Mouse (Mus musculus) stomach, postnatal 0 days (tissue): ENCODE results near the gene Wee2. TPM values are rescaled to one million over a fixed set of nuclear protein-coding genes. Genes with fewer than 3 reads are reported as not detected.

Experiments used
- ATAC-seq: fragments of 200-750 bp; cut with Nextera tagmentation; 2 replicates; pipeline ENCODE4 v1.8.0; 2017; ENCODE audit not compliant: low FRiP score, low TSS enrichment
- DNase-seq: peaks from one replicate; pipeline ENCODE4 v3.0.0-alpha.2; 2016; ENCODE audit warnings: low spot score
- H3K27ac ChIP-seq: fragments of 300-500 bp; sonication (generic); replicated peaks from 2 replicates; pipeline ENCODE4 v1.5.1; 2014; ENCODE audit warnings: mild to moderate bottlenecking, control low read depth
- H3K27me3 ChIP-seq: fragments of 300-500 bp; sonication (generic); 2 replicates; pipeline ENCODE4 v1.6.1; 2014; ENCODE audit warnings: low read length; ENCODE audit not compliant: control insufficient read depth, insufficient read depth
- H3K36me3 ChIP-seq: fragments of 300-500 bp; sonication (generic); 2 replicates; pipeline ENCODE4 v1.6.1; 2014; ENCODE audit warnings: low read length, mixed read lengths; ENCODE audit not compliant: control insufficient read depth, insufficient read depth
- H3K4me1 ChIP-seq: fragments of 300-500 bp; sonication (generic); replicated peaks from 2 replicates; pipeline ENCODE4 v1.6.1; 2014; ENCODE audit warnings: antibody characterized with exemption; ENCODE audit not compliant: control insufficient read depth, insufficient read depth
- H3K4me2 ChIP-seq: fragments of 300-500 bp; sonication (generic); replicated peaks from 2 replicates; pipeline ENCODE4 v1.6.1; 2014; ENCODE audit warnings: low read depth, mild to moderate bottlenecking, control low read depth, moderate library complexity
- H3K4me3 ChIP-seq: fragments of 300-500 bp; sonication (generic); 2 replicates; pipeline ENCODE4 v1.5.1; 2014; ENCODE audit warnings: low read depth, low read length, control low read depth
- H3K9ac ChIP-seq: fragments of 300-500 bp; sonication (generic); 2 replicates; pipeline ENCODE4 v1.6.1; 2014; ENCODE audit warnings: mild to moderate bottlenecking, low read length, control low read depth, mixed read lengths
- H3K9me3 ChIP-seq: fragments of 300-500 bp; sonication (generic); 2 replicates; pipeline ENCODE4 v1.6.1; 2016; ENCODE audit warnings: low read length; ENCODE audit not compliant: control insufficient read depth
- CTCF ChIP-seq: IDR thresholded peaks from 2 replicates; pipeline ENCODE4 v1.5.1; 2016; ENCODE audit warnings: antibody characterized with exemption, low read depth, mild to moderate bottlenecking, moderate library complexity
- EP300 ChIP-seq: optimal IDR thresholded peaks from 2 replicates; pipeline ENCODE3; 2016; ENCODE audit warnings: antibody characterized with exemption
- WGBS: fragments of 180-500 bp; shearing (Covaris S2); extraction: QIAGEN DNeasy Blood & Tissue Kit; methylation state at CpG from one replicate; pipeline ENCODE4 v1.1.7; 2014; 5-methylcytosine and 5-hydroxymethylcytosine counted together
- polyA plus RNA-seq: library from polyadenylated mRNA; unstranded; fragments of >200 nt; fragmentation: Nextera tagmentation; extraction: Ambion mirVana; gene quantifications from 2 replicates; pipeline ENCODE4 v1.2.1, GENCODE M21; 2015

Gene Wee2
- polyA plus RNA-seq, 1 experiment from 2014 or later, result not detected

GRCm38 (mm10) chr6:40431812-40432211, 7.1 kb upstream of the Wee2 start:
- Histone ChIP-seq H3K9ac (no peak overlapping the region), H3K4me1 (no peaks in the 10 kb centered on the region), H3K27me3 (no peaks in the 10 kb centered on the region), H3K4me3 (no peak overlapping the region), H3K4me2 (no peak overlapping the region), H3K9me3 (no peaks in the 10 kb centered on the region), H3K27ac (no peak overlapping the region), H3K36me3 (no peaks in the 10 kb centered on the region)
- TF ChIP-seq EP300, result no peak
- no peak for TF ChIP-seq CTCF
- no peak for ATAC-seq
- DNase-seq, result no peak

DNA sequence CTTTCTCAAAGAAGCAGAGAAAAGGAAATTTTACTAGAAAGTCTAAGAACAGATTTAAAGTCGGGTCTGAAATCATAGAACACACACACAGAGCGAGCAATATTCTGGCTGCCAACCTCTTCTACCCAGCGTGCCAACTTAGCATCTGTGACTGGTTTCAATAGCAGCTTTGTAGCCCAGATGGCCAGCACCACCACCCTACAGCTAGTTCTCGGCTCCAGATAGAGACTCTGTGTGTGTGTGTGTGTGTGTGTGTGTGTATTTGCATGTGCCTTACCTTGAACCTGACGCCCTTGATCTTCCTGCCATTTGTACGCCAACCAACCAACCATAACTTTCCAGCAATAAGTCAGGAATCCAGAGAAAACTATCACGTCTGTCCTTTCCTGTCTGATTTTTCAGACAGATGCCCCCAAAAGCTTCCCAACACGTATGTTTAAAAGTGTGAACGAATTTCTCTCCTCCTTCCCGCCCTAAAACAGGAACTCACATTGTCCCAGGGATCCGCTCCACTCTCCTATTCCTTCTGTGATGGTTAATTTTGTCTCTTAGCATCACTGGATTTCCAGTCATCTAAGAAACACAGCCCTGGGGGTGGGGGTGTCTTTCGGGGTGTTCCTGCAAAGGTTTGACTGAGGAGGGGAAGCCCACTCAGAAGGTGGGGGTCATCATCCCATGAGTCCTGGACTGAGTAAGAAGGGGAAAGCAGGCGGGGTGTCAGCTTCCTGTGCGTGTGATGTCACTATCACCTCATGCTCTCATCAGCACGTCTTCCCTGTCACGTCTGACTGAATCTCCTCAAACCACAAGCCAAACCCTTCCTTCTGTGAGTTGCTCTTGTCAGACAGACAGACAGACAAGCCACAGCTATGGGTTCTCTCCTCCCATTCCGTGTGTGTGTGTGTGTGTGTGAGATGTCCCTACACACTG, 6.3 kb upstream of the Wee2 start:
- Histone ChIP-seq H3K4me2 (no peak overlapping the region), H3K4me3 (no peak overlapping the region), H3K9ac (no peak overlapping the region), H3K27me3 (no peaks in the 10 kb centered on the region), H3K4me1 (no peaks in the 10 kb centered on the region), H3K27ac (no peak overlapping the region), H3K36me3 (no peaks in the 10 kb centered on the region), H3K9me3 (no peaks in the 10 kb centered on the region)
- DNase-seq (no peak), ATAC-seq (no peak)
- TF ChIP-seq EP300 (no peak), CTCF (no peak)
- 86% methylated on average over 17 of the region's 17 CpGs for WGBS

GRCm38 (mm10) chr6:40434697-40435096, 4.2 kb upstream of the Wee2 start:
- Histone ChIP-seq H3K36me3 (no peaks in the 10 kb centered on the region), H3K4me1 (no peaks in the 10 kb centered on the region), H3K27ac (no peak overlapping the region), H3K9ac (peak overlapping the region; percentile 79), H3K4me3 (peak overlapping the region; percentile 88), H3K4me2 (peak overlapping the region; percentile 95), H3K9me3 (no peaks in the 10 kb centered on the region), H3K27me3 (no peaks in the 10 kb centered on the region)
- ATAC-seq (no peak), DNase-seq (no peak)
- 19% methylated on average over 7 of the region's 7 CpGs for WGBS
- TF ChIP-seq CTCF, result no peak
- no peak for TF ChIP-seq EP300

GRCm38 (mm10) chr6:40435151-40436046, 3.5 kb upstream of the Wee2 start:
- peak; percentile 46 for DNase-seq
- ATAC-seq, result no peak; the same call in 1 of the 2 replicates

DNA sequence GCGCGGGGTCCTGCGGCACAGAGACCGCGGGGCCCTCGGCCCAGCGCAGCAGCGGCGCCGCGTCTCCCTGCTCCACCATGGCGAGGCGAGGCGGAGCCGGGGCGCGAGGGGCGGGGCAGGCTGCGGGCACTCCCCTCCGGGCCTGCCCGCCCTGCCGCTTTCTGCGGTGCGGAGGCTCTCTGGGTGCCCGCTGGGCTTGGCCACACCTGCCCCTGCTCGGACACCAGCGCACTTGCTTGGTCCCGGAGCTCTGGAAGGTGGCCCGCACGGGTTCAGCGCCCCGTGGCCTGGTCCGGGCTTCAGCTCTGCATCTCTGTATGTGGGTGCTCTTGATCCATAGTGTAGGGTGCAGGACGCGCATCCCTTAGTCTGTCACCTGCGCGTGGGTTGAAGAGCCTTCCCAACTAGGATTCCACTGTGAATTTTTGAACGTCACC, 2.8 kb upstream of the Wee2 start, which contains the start of gene E330009J07Rik:
Gene E330009J07Rik, minus strand, starts transcription at position 89 of the 437 bp plus-strand sequence.
- WGBS, result under 1% methylated on average over 38 of the region's 38 CpGs
- Histone ChIP-seq H3K9me3 (no peaks in the 10 kb centered on the region), H3K4me3 (peak within 1 kb of the TSS; percentile 88), H3K27me3 (no peaks in the 10 kb centered on the region), H3K36me3 (no peaks in the 10 kb centered on the region), H3K4me2 (peak within 1 kb of the TSS; percentile 95), H3K27ac (peak within 1 kb of the TSS; percentile 45), H3K9ac (peak within 1 kb of the TSS; percentile 79), H3K4me1 (no peaks in the 10 kb centered on the region)
- ATAC-seq (peak; percentile 91), DNase-seq (peak; percentile 90)
- TF ChIP-seq CTCF (no peak), EP300 (no peak)

More at GRCm38 (mm10) chr6:40435151-40436046, 3.5 kb upstream of the Wee2 start:
- Histone ChIP-seq H3K4me1 (no peaks in the 10 kb centered on the region), H3K36me3 (no peaks in the 10 kb centered on the region), H3K27ac (peak overlapping the region; percentile 45), H3K27me3 (no peaks in the 10 kb centered on the region), H3K4me2 (peak overlapping the region; percentile 95), H3K4me3 (peak overlapping the region; percentile 88), H3K9ac (peak overlapping the region; percentile 79), H3K9me3 (no peaks in the 10 kb centered on the region)
- TF ChIP-seq CTCF (peak; percentile 38; the same call in 1 of the 2 replicates), EP300 (no peak)
- WGBS, result 2% methylated on average over 56 of the region's 72 CpGs
